ENCODE assay signal across 13 mouse cellular contexts in genomic region chr11:119893667-119894236, GRCm38 (mm10). TPM values are rescaled to one million over a fixed set of nuclear protein-coding genes. Genes with fewer than 3 reads are reported as not detected.
A peak's percentile ranks its signal among the peaks of the same experiment; 100 is the strongest.
DNase-seq lines count a peak whose midpoint lies in the region; ATAC-seq and TF ChIP-seq lines count a peak whose summit lies in the region.
"Had no signal": no experiment of that assay in that cellular context is flagged by ENCODE, and none has a peak within 500 bp of the region (broad histone marks: within the 10 kb centered on the region; RNA-seq: fewer than 3 reads in every experiment).

No protein-coding gene starts in this region.

- peaks cover 8% of the 10 kb centered on the region for H3K36me3 ChIP-seq in midbrain, embryonic 11.5 days (ENCODE audit: control insufficient read depth, insufficient read depth, low read length)
- H3K36me3 ChIP-seq in midbrain, embryonic 10.5 days, result peaks cover 90% of the 10 kb centered on the region
- H3K36me3 ChIP-seq in forebrain, postnatal 0 days (ENCODE audit: insufficient read depth), result peaks cover 52% of the 10 kb centered on the region
- H3K36me3 ChIP-seq in midbrain, embryonic 14.5 days (ENCODE audit: control insufficient read depth, insufficient read depth, low read length), result peaks cover 61% of the 10 kb centered on the region

- H3K27ac ChIP-seq in midbrain, embryonic 11.5 days (ENCODE audit: low read depth, low read length), result no peak overlapping the region
- H3K27ac ChIP-seq in midbrain, embryonic 10.5 days (replicated peaks), result no peak overlapping the region
- peak overlapping the region; percentile 31 for H3K27ac ChIP-seq in forebrain, postnatal 0 days (ENCODE audit: low read depth, low read length)
- peak overlapping the region; percentile 78 for H3K27ac ChIP-seq in midbrain, embryonic 14.5 days (replicated peaks; ENCODE audit: low read depth, low read length)
- H3K27ac ChIP-seq: embryonic facial prominence, embryonic 13.5 days had no signal

- H3K9me3 ChIP-seq in midbrain, embryonic 11.5 days (ENCODE audit: control insufficient read depth, low read length), result no peaks in the 10 kb centered on the region
- H3K9me3 ChIP-seq in midbrain, embryonic 10.5 days (replicated peaks), result no peaks in the 10 kb centered on the region
- H3K9me3 ChIP-seq in forebrain, postnatal 0 days (ENCODE audit: low read length), result no peaks in the 10 kb centered on the region
- H3K9me3 ChIP-seq in midbrain, embryonic 14.5 days (ENCODE audit: control insufficient read depth, low read length), result no peaks in the 10 kb centered on the region
- H3K9me3 ChIP-seq: embryonic facial prominence, embryonic 13.5 days; G1E had no signal

- 83% methylated on average over 10 of the region's 10 CpGs for WGBS in midbrain, embryonic 11.5 days
- WGBS in midbrain, embryonic 10.5 days, result 85% methylated on average over 10 of the region's 10 CpGs
- 16% methylated on average over 10 of the region's 10 CpGs for WGBS in forebrain, postnatal 0 days
- WGBS in midbrain, embryonic 14.5 days, result 66% methylated on average over 10 of the region's 10 CpGs

- no peak for ATAC-seq in midbrain, embryonic 11.5 days (ENCODE audit: low FRiP score)
- ATAC-seq in forebrain, postnatal 0 days, result peak; percentile 47
- no peak for ATAC-seq in midbrain, embryonic 14.5 days (ENCODE audit: low FRiP score, low TSS enrichment)

- no peaks in the 10 kb centered on the region for H3K4me1 ChIP-seq in midbrain, embryonic 11.5 days (ENCODE audit: control insufficient read depth, insufficient read depth, low read length)
- H3K4me1 ChIP-seq in midbrain, embryonic 10.5 days, result peaks cover 1% of the 10 kb centered on the region
- no peaks in the 10 kb centered on the region for H3K4me1 ChIP-seq in forebrain, postnatal 0 days (ENCODE audit: insufficient read depth)
- peaks cover 4% of the 10 kb centered on the region; the same call in 1 of the 2 replicates for H3K4me1 ChIP-seq in midbrain, embryonic 14.5 days (ENCODE audit: control insufficient read depth, insufficient read depth, low read length)
- H3K4me1 ChIP-seq: embryonic facial prominence, embryonic 13.5 days had no signal

- H3K4me3 ChIP-seq in midbrain, embryonic 11.5 days (ENCODE audit: low read depth, low read length), result no peak overlapping the region
- H3K4me3 ChIP-seq in midbrain, embryonic 10.5 days, result no peak overlapping the region
- H3K4me3 ChIP-seq in forebrain, postnatal 0 days (ENCODE audit: low read depth, low read length), result no peak overlapping the region
- no peak overlapping the region for H3K4me3 ChIP-seq in midbrain, embryonic 14.5 days (replicated peaks; ENCODE audit: low read depth, low read length)
- H3K4me3 ChIP-seq: embryonic facial prominence, embryonic 13.5 days had no signal

- H3K9ac ChIP-seq in midbrain, embryonic 11.5 days (ENCODE audit: low read length), result no peak overlapping the region
- peak overlapping the region; percentile 35; the same call in 1 of the 2 replicates for H3K9ac ChIP-seq in forebrain, postnatal 0 days
- H3K9ac ChIP-seq in midbrain, embryonic 14.5 days (replicated peaks; ENCODE audit: low read length), result no peak overlapping the region; the same call in 1 of the 2 replicates
- H3K9ac ChIP-seq: embryonic facial prominence, embryonic 13.5 days had no signal

- peak; percentile 45 for DNase-seq in midbrain, embryonic 11.5 days (ENCODE audit: low spot score, missing footprints)
- no peak for DNase-seq in midbrain, embryonic 10.5 days (ENCODE audit: low spot score)
- DNase-seq in forebrain, postnatal 0 days, result peak; percentile 49
- peak; percentile 47 for DNase-seq in midbrain, embryonic 14.5 days
- no peak for DNase-seq in kidney, adult 9 months
- DNase-seq in thymus, adult 18-20 months, result no peak
- no peak for DNase-seq in cerebellum, postnatal 25 days
- DNase-seq in liver, result no peak
- DNase-seq: cerebellum, postnatal 36 days; kidney, adult 11 months had no signal

- no peak for TF ChIP-seq CTCF in forebrain, postnatal 0 days (IDR thresholded peaks at IDR 0.05; ENCODE audit: low read depth)

- no peaks in the 10 kb centered on the region for H3K27me3 ChIP-seq in midbrain, embryonic 11.5 days (ENCODE audit: control insufficient read depth, insufficient read depth, low read length)
- no peaks in the 10 kb centered on the region for H3K27me3 ChIP-seq in midbrain, embryonic 10.5 days (ENCODE audit: low read depth, poor library complexity, severe bottlenecking)
- no peaks in the 10 kb centered on the region for H3K27me3 ChIP-seq in forebrain, postnatal 0 days (ENCODE audit: insufficient read depth, low read length)
- H3K27me3 ChIP-seq in midbrain, embryonic 14.5 days (ENCODE audit: control insufficient read depth, insufficient read depth, low read length), result no peaks in the 10 kb centered on the region
- H3K27me3 ChIP-seq: embryonic facial prominence, embryonic 13.5 days had no signal

- H3K4me2 ChIP-seq in midbrain, embryonic 11.5 days, result no peak overlapping the region
- no peak overlapping the region for H3K4me2 ChIP-seq in forebrain, postnatal 0 days (ENCODE audit: low read depth)
- no peak overlapping the region for H3K4me2 ChIP-seq in midbrain, embryonic 14.5 days (ENCODE audit: low read length)
- H3K4me2 ChIP-seq: embryonic facial prominence, embryonic 13.5 days; liver, embryonic 11.5 days had no signal

RNA-seq across cellular contexts. Expression of gene Chmp6, which starts 19.5 kb away (rescaled TPM):
- polyA plus RNA-seq in midbrain, embryonic 11.5 days (2014; fragmentation: Nextera tagmentation; extraction: Ambion mirVana), result 85.4 and 91.8 TPM in 2 replicates
- polyA plus RNA-seq in midbrain, embryonic 10.5 days (2016; fragmentation: Nextera tagmentation; extraction: Ambion mirVana), result 116 and 118 TPM in 2 replicates
- total RNA-seq in forebrain, postnatal 0 days (2014; rRNA removed), result 91.1 and 91.9 TPM in 2 replicates
- polyA plus RNA-seq in forebrain, postnatal 0 days (2015; fragmentation: Nextera tagmentation; extraction: Ambion mirVana), result 102 and 105 TPM in 2 replicates
- 100 and 104 TPM in 2 replicates for polyA plus RNA-seq in midbrain, embryonic 14.5 days (2014; fragmentation: Nextera tagmentation; extraction: Ambion mirVana)

RNA-seq across cellular contexts. Expression of gene Baiap2, which starts 48.8 kb away (rescaled TPM):
- polyA plus RNA-seq in midbrain, embryonic 11.5 days (2014; fragmentation: Nextera tagmentation; extraction: Ambion mirVana), result 9.0 and 9.8 TPM in 2 replicates
- polyA plus RNA-seq in midbrain, embryonic 10.5 days (2016; fragmentation: Nextera tagmentation; extraction: Ambion mirVana), result 9.4 and 11.3 TPM in 2 replicates
- total RNA-seq in forebrain, postnatal 0 days (2014; rRNA removed), result 42.3 and 52.0 TPM in 2 replicates
- 31.1 and 36.6 TPM in 2 replicates for polyA plus RNA-seq in forebrain, postnatal 0 days (2015; fragmentation: Nextera tagmentation; extraction: Ambion mirVana)
- 11.0 and 11.2 TPM in 2 replicates for polyA plus RNA-seq in midbrain, embryonic 14.5 days (2014; fragmentation: Nextera tagmentation; extraction: Ambion mirVana)

Comparison
In these comparisons a context has a peak if more than half of its experiments do, and no peak if none do; other contexts are left out.
1. DNase-seq: peak in midbrain, embryonic 11.5 days (single experiment), forebrain, postnatal 0 days (single experiment) and midbrain, embryonic 14.5 days (single experiment); none in midbrain, embryonic 10.5 days (single experiment), kidney, adult 9 months (single experiment), thymus, adult 18-20 months (0 of 2), cerebellum, postnatal 25 days (0 of 2) and liver (single experiment).
2. H3K27ac ChIP-seq: peak in forebrain, postnatal 0 days (single experiment) and midbrain, embryonic 14.5 days (single experiment); none in midbrain, embryonic 11.5 days (single experiment) and midbrain, embryonic 10.5 days (single experiment).